Mouse (Mus musculus) forebrain, embryonic 13.5 days (tissue): Measurements from ENCODE around the gene Parvg. TPM values are rescaled to one million over a fixed set of nuclear protein-coding genes. Genes with fewer than 3 reads are reported as not detected.

Experiments
- ATAC-seq: fragments of 200-750 bp; cut with Nextera tagmentation; 2 replicates; pipeline ENCODE4 v1.8.0; 2017
- H3K27ac ChIP-seq: fragments of 300-500 bp; sonication (generic); 2 replicates; pipeline ENCODE4 v1.5.1; 2015; ENCODE audit warnings: inconsistent platforms, mild to moderate bottlenecking, moderate library complexity
- H3K27me3 ChIP-seq: fragments of 300-500 bp; sonication (generic); 2 replicates; pipeline ENCODE4 v1.6.1; 2015; ENCODE audit warnings: mild to moderate bottlenecking, inconsistent platforms
- H3K36me3 ChIP-seq: fragments of 300-500 bp; sonication (generic); 2 replicates; pipeline ENCODE4 v1.6.1; 2015; ENCODE audit warnings: mild to moderate bottlenecking, inconsistent platforms; ENCODE audit not compliant: poor library complexity, severe bottlenecking
- H3K4me1 ChIP-seq: fragments of 300-500 bp; sonication (generic); 2 replicates; pipeline ENCODE4 v1.6.1; 2015; ENCODE audit warnings: inconsistent platforms
- H3K4me2 ChIP-seq: fragments of 300-500 bp; sonication (generic); 2 replicates; pipeline ENCODE4 v1.6.1; 2015; ENCODE audit warnings: inconsistent platforms, mild to moderate bottlenecking, moderate library complexity
- H3K4me3 ChIP-seq: fragments of 300-500 bp; sonication (generic); 2 replicates; pipeline ENCODE4 v1.5.1; 2015; ENCODE audit warnings: mild to moderate bottlenecking, inconsistent platforms
- H3K9ac ChIP-seq: fragments of 300-500 bp; sonication (generic); 2 replicates; pipeline ENCODE4 v1.6.1; 2015; ENCODE audit warnings: mild to moderate bottlenecking, inconsistent platforms
- H3K9me3 ChIP-seq: fragments of 300-500 bp; sonication (generic); replicated peaks from 2 replicates; pipeline ENCODE4 v1.6.1; 2016; ENCODE audit warnings: inconsistent platforms
- WGBS: fragments of 180-500 bp; shearing (Covaris S2); methylation state at CpG from one replicate; pipeline ENCODE4 v1.1.7; 2015; 5-methylcytosine and 5-hydroxymethylcytosine counted together
- polyA plus RNA-seq: library from polyadenylated mRNA; unstranded; fragments of >200 nt; fragmentation: Nextera tagmentation; extraction: Ambion mirVana; gene quantifications from 2 replicates; pipeline ENCODE4 v1.2.1, GENCODE M21; 2015

Parvg gene
- polyA plus RNA-seq, 1 experiment from 2014 or later = 0.66 TPM

DNA sequence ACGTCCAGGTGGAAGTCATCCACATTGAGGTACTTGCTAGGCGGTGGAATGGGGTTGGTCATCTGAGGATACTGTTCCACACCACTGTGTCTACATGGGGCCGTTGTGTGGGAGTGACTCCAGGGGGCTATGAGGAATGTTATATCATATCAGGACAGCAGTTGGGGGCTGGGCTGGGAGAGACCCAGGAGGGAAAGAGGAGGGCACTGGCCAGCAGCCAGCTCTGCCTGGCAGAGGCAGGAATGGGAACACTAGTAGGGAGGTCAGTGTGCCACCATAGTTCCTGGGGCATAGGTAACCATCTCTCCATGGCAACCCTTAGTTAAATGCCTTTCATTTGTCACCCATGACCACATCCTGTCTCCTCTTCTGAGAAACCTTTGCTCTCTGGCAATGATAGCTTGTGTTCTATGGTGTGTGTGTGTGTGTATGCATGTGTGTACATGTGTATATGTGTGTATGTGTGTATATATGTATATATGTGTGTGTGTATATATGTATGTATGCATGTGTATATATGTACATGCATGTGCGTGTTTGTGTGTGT, 7.3 kb downstream of the Parvg start:
- ATAC-seq = no peak

DNA sequence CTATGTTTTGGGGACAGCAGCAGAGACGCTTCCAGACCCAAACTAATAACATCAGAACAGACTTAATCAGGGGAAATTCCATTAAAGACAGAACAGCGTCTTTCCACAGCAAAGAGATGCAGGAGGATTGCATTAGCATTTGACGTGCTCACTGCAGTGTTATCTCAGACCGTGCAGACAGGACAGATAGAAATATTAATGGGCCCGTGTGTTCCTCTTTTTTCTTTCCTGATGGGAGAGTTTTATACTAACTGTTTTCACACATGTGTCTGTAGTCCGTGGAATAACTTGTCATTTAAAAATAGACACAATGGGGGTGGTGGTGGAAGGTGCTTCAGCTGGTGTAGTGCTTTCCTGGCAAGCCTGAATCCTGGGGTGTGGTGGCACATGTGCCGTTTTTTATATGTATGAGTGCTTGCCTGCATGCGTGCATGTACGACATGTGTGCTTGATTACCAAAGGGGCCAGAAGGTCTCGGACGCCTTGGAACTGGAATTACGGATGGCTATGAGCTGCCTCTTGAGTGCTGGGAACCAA, 12.5 kb downstream of the Parvg start:
- ATAC-seq = no peak

More for the DNA sequence above, 7.3 kb downstream of the Parvg start:
- no peaks in the 10 kb centered on the region for H3K27me3 ChIP-seq
- no peaks in the 10 kb centered on the region for H3K36me3 ChIP-seq
- no peak overlapping the region for H3K9ac ChIP-seq
- H3K4me2 ChIP-seq = no peak overlapping the region
- H3K9me3 ChIP-seq = no peaks in the 10 kb centered on the region
- H3K4me3 ChIP-seq = no peak overlapping the region
- no peak overlapping the region for H3K27ac ChIP-seq
- H3K4me1 ChIP-seq = 0 out of 2 replicates have a peak, but pooled peaks cover 5% of the 10 kb centered on the region
- 89% methylated on average over 4 of the region's 4 CpGs for WGBS

DNA sequence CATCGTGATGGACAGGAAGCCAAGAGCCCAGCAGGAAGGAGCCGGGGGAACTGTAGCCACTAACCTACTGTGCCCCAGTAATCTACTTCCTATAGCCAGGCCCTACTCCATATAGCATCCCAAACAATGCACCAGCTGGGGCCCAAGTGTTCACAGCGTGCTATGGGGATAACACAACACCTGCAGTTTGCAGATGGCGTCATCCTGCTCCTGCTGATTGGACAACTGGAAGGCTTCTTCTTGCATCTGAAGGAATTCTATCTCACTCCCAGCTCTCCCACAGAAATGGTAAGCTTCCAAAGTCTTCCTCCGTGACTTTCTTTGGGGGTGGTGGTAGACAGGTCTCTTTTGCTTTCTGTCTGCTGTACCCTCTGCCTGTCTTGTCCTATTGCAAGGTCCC, 13.8 kb downstream of the Parvg start:
- no peaks in the 10 kb centered on the region for H3K9me3 ChIP-seq
- no peak overlapping the region for H3K9ac ChIP-seq
- H3K4me1 ChIP-seq = no peaks in the 10 kb centered on the region
- no peak overlapping the region for H3K4me2 ChIP-seq
- no peaks in the 10 kb centered on the region for H3K27me3 ChIP-seq
- no peak overlapping the region for H3K27ac ChIP-seq
- no peak for ATAC-seq
- no peaks in the 10 kb centered on the region for H3K36me3 ChIP-seq
- 72% methylated on average over 5 of the region's 5 CpGs for WGBS
- H3K4me3 ChIP-seq = no peak overlapping the region

More for the DNA sequence above, 12.5 kb downstream of the Parvg start:
- Histone ChIP-seq H3K4me3 (no peak overlapping the region), H3K27ac (no peak overlapping the region), H3K9me3 (no peaks in the 10 kb centered on the region), H3K36me3 (no peaks in the 10 kb centered on the region), H3K27me3 (no peaks in the 10 kb centered on the region), H3K9ac (no peak overlapping the region), H3K4me2 (no peak overlapping the region), H3K4me1 (no peaks in the 10 kb centered on the region)
- 84% methylated on average over 12 of the region's 12 CpGs for WGBS

DNA sequence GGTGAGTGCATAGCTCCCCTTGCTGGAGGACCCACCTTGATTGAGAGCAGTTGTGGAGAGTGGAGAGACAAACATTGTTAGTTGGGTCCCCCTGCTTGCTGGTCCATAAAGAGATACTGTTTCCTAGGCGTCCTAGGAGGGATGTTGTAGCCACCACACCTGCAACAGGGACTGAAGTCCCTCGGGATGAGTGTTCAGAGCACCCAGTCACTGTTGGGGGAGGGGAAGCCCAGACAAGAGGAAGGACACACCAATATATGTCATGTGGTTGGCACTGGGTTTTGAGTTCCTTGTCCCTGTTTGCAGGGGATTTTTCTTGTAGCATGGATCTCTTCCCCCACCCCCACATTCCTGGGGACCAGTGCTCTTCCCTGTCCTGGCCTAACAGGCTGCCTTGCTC, 17.1 kb downstream of the Parvg start:
- Histone ChIP-seq H3K9ac (no peak overlapping the region), H3K4me1 (peaks cover 8% of the 10 kb centered on the region; the same call in 1 of the 2 replicates)

DNA sequence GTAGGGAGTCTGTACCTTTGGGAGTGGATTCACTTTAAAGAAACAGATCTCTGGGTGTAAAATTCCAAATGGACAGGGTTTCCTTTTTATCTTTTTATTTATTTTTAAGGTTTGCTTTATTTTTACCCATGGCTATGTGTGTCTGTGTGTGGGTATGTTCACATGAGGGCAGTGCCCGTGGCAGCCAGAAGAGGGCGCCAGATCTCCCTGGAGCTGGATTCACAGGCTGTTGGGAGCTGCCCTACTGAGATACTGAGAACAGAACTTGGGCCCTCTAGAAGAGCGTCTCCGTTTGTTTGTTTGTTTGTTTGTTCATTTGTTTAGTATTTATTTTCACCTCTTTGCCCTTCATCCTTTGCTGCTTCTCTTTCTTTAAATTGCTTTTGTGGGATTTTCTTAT, 24.9 kb downstream of the Parvg start:
- H3K9me3 ChIP-seq = peaks cover 9% of the 10 kb centered on the region
- ATAC-seq = no peak
- no peak overlapping the region for H3K27ac ChIP-seq
- peaks cover 25% of the 10 kb centered on the region for H3K4me1 ChIP-seq
- 98% methylated on average over 4 of the region's 4 CpGs for WGBS
- H3K27me3 ChIP-seq = no peaks in the 10 kb centered on the region
- H3K4me3 ChIP-seq = no peak overlapping the region
- no peaks in the 10 kb centered on the region for H3K36me3 ChIP-seq
- H3K4me2 ChIP-seq = no peak overlapping the region
- H3K9ac ChIP-seq = no peak overlapping the region

More for the DNA sequence above, 17.1 kb downstream of the Parvg start:
- Histone ChIP-seq H3K36me3 (no peaks in the 10 kb centered on the region), H3K4me3 (no peak overlapping the region), H3K27ac (no peak overlapping the region), H3K9me3 (no peaks in the 10 kb centered on the region), H3K27me3 (no peaks in the 10 kb centered on the region), H3K4me2 (no peak overlapping the region)
- WGBS = 64% methylated on average over 2 of the region's 2 CpGs
- ATAC-seq = no peak

DNA sequence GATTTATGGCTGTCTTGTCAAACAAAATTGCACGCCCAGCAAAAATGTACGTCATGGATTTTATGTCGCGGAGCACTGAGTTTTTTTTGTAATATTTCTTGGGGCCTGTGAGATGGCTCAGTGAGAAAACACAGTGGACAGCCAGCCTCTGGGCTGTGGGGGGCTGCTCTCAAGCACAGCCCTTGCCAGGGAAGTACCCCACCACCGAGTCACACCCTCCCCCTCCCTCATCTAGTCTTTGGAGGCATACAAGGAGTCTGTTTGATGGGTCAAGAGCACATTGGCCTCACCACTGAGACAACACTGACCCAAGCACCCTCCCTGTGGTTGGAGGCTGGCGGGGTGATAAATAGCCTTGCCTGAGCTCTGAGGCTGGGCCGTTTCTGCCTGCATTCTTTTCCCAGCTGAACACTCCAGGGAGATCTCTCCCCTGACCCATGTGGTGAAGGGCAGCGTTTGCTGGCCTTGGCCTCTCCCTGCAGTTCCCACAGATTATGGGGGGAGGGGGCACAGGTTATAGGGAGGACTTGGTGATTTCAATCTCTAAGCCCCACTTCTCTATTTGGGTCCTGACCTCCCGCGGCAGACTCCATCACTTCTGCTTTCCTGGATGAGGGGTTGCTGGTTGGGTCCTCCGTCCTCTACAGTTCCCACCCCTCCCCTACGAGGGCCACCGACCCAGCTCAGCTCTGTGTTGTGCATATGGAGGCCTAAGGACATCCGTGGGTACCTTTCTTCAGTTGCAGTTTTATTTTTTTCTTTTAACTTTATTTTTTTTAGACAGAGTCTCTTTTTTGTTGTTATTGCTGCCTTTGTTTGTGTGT, 26.3 kb downstream of the Parvg start:
- H3K9me3 ChIP-seq = peaks cover 9% of the 10 kb centered on the region
- WGBS = 73% methylated on average over 14 of the region's 14 CpGs
- no peak overlapping the region for H3K27ac ChIP-seq
- H3K4me1 ChIP-seq = peaks cover 19% of the 10 kb centered on the region
- no peak overlapping the region for H3K9ac ChIP-seq
- H3K36me3 ChIP-seq = no peaks in the 10 kb centered on the region
- no peak for ATAC-seq
- H3K4me3 ChIP-seq = no peak overlapping the region
- no peaks in the 10 kb centered on the region for H3K27me3 ChIP-seq
- H3K4me2 ChIP-seq = no peak overlapping the region

DNA sequence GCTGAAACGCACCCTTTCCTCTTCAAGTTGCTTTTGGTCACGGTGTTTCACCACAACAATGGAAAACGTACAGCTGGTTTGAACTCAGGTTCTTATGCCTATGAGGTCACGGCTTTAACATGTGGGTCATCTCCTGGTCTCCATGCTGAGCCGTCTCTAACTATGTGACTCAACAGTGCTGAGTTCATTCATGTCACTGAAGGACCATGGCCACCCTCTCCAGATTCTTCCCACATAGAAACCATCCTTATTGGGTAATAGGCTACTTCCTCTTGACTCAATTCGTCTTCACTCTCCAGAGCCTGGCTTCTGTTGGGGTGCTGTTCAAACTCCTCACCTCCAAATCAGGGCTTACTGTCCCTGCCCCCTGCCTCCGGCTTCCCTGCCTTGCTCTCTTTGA, 27.5 kb downstream of the Parvg start:
- Histone ChIP-seq H3K9me3 (peaks cover 9% of the 10 kb centered on the region), H3K27me3 (no peaks in the 10 kb centered on the region), H3K4me2 (no peak overlapping the region), H3K4me1 (peaks cover 19% of the 10 kb centered on the region), H3K4me3 (no peak overlapping the region), H3K27ac (0 out of 2 replicates have a peak overlapping the region, but pooled peaks have one; percentile 75), H3K9ac (no peak overlapping the region), H3K36me3 (no peaks in the 10 kb centered on the region)
- 92% methylated on average over 7 of the region's 7 CpGs for WGBS
- ATAC-seq = no peak

DNA sequence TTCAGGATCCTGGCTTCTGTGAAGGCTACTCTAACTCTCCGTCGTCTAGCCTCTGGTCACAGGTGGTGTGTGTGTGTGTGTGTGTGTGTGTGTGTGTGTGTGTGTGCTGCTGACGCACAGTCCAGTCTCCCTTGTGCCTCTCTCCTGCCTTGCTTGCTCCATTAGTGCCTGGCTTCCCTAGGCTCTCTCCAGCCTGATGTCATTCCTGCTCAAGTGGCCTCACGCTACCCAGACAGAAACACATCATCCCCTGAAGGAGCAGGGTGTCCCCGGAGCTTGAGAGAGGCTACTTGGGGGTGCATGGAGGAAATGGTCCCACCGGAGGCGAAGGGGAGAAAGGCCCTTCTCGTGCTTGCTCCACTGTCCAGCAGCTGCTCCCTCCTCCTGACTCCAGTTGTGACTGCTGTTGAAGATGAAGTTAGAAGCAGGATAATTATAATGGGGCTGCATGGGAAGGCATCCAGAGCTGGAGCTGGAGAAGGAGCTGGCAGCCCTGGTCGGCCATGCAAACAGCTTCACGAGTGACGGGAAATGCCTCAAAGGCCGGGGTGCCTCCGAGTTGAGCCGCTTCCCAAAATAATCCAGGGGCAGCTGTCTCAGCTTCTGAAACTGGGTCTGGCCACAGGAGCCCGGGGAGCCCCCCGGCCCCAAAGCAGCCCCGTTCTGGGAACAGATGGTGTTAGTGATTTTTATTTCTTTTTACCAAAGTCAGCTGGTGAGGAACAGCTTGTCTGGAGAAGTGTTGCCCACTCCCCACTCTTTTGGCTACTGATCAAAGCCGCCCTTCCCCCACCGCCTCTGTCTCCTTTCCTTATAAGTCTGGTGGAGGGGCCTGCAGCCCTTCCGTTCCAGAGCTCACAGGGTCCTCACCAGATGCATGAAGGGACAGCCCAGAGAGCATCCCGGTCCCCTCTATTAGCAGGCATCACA, 28.4 kb downstream of the Parvg start:
- H3K27me3 ChIP-seq = no peaks in the 10 kb centered on the region
- peak; percentile 86 for ATAC-seq
- peaks cover 9% of the 10 kb centered on the region for H3K9me3 ChIP-seq
- WGBS = 71% methylated on average over 21 of the region's 21 CpGs
- no peaks in the 10 kb centered on the region for H3K36me3 ChIP-seq
- H3K4me1 ChIP-seq = peaks cover 19% of the 10 kb centered on the region
- H3K4me2 ChIP-seq = no peak overlapping the region
- H3K9ac ChIP-seq = no peak overlapping the region
- H3K27ac ChIP-seq = peak overlapping the region; percentile 75
- H3K4me3 ChIP-seq = no peak overlapping the region

DNA sequence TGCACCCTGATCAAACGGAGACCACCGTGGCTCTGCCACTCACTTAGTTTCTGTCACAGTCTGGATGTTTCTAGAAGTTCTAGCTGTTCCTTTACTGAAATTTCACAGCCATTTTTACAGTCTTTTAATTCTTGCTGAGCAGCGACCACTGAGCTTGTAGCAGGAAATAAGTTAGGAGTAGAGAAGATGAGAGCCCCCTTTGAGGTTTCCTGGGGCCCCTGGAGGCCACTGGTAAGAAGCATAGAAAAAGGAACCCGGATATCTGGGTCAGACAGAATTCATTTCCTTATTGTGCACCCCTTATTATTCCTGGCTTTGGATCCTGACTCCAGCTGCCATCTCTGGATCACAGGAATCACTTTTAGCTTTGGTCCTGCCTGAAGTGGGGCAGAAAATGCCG, 31.3 kb downstream of the Parvg start:
- Histone ChIP-seq H3K27me3 (no peaks in the 10 kb centered on the region), H3K36me3 (no peaks in the 10 kb centered on the region), H3K4me2 (no peak overlapping the region), H3K4me1 (peaks cover 27% of the 10 kb centered on the region), H3K9ac (no peak overlapping the region), H3K27ac (no peak overlapping the region), H3K9me3 (no peaks in the 10 kb centered on the region), H3K4me3 (no peak overlapping the region)
- ATAC-seq = no peak
- WGBS = 82% methylated on average over 5 of the region's 5 CpGs

DNA sequence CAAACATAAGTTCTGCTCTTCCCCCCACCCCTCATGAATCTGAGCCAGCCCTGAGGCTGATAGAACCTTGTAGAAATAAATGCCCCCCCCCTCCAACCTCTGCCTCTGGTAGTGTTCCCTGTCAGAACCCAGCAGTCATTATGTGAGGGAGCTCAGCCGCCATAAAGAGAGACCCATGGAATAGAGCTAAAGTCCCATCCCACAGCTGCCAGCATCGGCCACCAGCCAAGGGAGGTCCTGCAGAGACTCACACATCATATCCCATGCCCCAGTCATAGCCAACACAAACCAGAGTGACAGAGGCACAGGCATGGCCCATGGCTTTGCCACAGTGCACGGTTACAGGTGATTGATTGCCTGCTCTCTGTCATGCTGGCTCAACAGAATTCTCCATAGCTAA, 40.9 kb downstream of the Parvg start:
- no peak overlapping the region for H3K27ac ChIP-seq
- H3K9me3 ChIP-seq = no peaks in the 10 kb centered on the region; the same call in 1 of the 2 replicates
- no peak overlapping the region for H3K4me2 ChIP-seq
- no peak for ATAC-seq
- no peaks in the 10 kb centered on the region for H3K27me3 ChIP-seq
- H3K4me1 ChIP-seq = peaks cover 19% of the 10 kb centered on the region
- no peak overlapping the region for H3K4me3 ChIP-seq
- no peak overlapping the region for H3K9ac ChIP-seq
- no peaks in the 10 kb centered on the region for H3K36me3 ChIP-seq
- 87% methylated on average over 3 of the region's 3 CpGs for WGBS

DNA sequence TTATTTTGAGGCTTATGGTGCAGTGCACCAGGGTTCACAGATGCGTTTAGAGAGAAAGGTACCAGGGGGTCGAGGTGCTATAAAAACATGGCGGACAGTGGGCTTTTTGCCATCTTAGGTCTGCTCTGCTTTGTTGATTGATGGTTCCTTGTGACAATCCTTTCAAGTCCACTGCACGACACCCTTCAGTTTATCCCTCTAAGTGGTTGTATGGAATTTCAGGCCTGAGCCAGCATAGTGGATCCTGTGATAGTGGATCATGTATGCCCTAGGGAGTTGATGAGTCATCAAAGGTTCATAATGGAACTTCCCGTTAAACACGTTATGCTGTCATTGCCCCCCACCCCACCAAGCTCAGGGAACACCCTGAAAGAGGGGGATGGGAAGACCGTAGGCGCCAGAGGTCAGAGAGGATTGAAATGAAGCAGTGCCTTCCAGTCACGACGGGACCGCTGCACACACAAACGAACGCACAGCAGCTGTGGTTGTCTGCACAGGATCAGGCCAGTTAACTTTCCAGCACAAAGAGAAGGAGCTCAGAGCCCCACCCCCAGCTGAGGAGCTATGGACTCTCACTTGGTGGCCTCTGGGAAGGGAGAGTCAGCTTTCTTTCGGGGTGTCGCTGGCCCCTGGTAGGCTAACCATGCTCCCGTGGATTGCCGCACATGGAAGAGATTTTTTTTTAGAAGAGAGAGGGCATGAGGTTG, 42.0 kb downstream of the Parvg start:
- Histone ChIP-seq H3K27ac (peak overlapping the region; percentile 25; the same call in 1 of the 2 replicates), H3K4me3 (no peak overlapping the region)

More for the DNA sequence above, 42.0 kb downstream of the Parvg start:
- Histone ChIP-seq H3K9ac (no peak overlapping the region), H3K27me3 (no peaks in the 10 kb centered on the region), H3K9me3 (no peaks in the 10 kb centered on the region; the same call in 1 of the 2 replicates), H3K36me3 (no peaks in the 10 kb centered on the region), H3K4me2 (no peak overlapping the region), H3K4me1 (peaks cover 8% of the 10 kb centered on the region)
- 75% methylated on average over 17 of the region's 17 CpGs for WGBS
- no peak for ATAC-seq
